Mouse (Mus musculus): ENCODE data around the gene Vmn1r48.
"Not testable (repeated sequence)": the region's sequence is repeated elsewhere in the genome, so short reads cannot be mapped to it uniquely, and the experiment has no call there.

The Vmn1r48 gene

GRCm38 (mm10) chr6:90036741-90037140, at the start of gene Vmn1r48:
TSS of gene Vmn1r48 (minus strand) at chr6:90036841.
- not testable (repeated sequence) for DNase-seq (ENCODE audit: low spot score)

- no peak for DNase-seq (ENCODE audit: low spot score)
These were observed 41.8 kb upstream of the Vmn1r48 start, which contains the start of gene Vmn1r49 for GRCm38 (mm10) chr6:90078406-90078805. TSS of gene Vmn1r49 (minus strand) at chr6:90078506.

- DNase-seq (ENCODE audit: low spot score), result not testable (repeated sequence)
These were observed 20.8 kb downstream of the Vmn1r48 start, which contains the start of gene Vmn1r47 for GRCm38 (mm10) chr6:90015847-90016246. TSS of gene Vmn1r47 (plus strand) at chr6:90016147.

GRCm38 (mm10) chr6:89985989-89986388, 50.7 kb downstream of the Vmn1r48 start:
- no peak for DNase-seq (ENCODE audit: low spot score)

All from embryo, embryonic 10.5 days (tissue).